Mouse (Mus musculus) ES-E14 (cell line): ENCODE results near the gene Tmem179b.

Experiments used
- CHD2 ChIP-seq: IDR thresholded peaks from 2 replicates; pipeline ENCODE4 v1.6.1; 2014; ENCODE audit warnings: mild to moderate bottlenecking, low read depth, low read length, inconsistent platforms
- HCFC1 ChIP-seq: IDR thresholded peaks from 2 replicates; pipeline ENCODE4 v1.6.1; 2012; ENCODE audit warnings: low read length, inconsistent platforms, borderline replicate concordance; ENCODE audit not compliant: insufficient read depth

- TF ChIP-seq CHD2: no peak
- no peak for TF ChIP-seq HCFC1
These were observed 13.5 kb downstream of the Tmem179b start for GRCm38 (mm10) chr19:8760757-8761156.
